Mouse (Mus musculus): ENCODE data around the gene Stmn1. TPM values are rescaled to one million over a fixed set of nuclear protein-coding genes. Genes with fewer than 3 reads are reported as not detected.

The Stmn1 gene
- total and polyA plus RNA-seq, 3 experiments, result 171 to 935 (median 179) TPM

DNA sequence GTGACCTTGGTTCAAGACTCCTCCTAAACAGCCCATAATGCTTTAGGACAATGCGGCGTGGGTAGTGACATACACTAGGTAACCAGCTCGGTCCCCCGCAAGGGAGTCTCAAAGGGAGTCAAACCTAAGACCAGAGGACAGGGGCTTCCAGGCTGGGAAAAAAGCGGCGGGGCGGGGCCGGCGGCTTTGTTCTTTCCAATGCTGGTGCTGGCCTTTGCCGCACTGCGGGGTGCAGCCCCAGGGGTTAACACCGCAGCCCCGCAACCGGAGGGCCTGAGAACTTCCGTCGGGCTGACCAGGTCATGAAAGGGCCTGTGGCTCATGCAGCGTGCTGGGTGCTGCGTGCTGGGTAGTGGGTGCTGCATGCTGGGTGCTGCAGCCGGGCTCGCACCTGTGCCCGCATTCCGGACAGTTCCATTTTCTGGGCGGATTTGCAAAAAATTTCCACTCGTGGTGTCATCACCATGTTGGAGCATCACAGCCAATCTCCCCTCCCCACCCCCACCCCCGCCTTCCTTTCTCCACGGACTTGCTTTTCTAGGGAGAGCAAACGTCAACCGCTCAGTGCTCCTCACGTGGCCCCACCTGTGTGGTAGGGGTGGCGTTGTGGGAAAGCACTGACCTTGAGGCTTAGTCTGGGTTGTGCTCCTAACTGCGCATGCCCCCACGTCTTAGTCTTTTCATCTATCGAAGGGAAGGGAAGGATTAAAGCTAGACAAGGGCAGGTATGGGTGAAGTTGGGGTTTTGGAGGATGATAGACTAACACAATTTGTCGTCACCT lies 14.3 kb upstream of the Stmn1 start:
- DNase-seq (ENCODE audit: low spot score), result no peak
- Histone ChIP-seq H3K27me3 (ENCODE audit: insufficient read depth, low read length) (peaks cover 68% of the 10 kb centered on the region), H3K9me3 (replicated peaks) (no peaks in the 10 kb centered on the region), H3K36me3 (replicated peaks) (no peaks in the 10 kb centered on the region), H3K4me3 (ENCODE audit: low read depth, low read length) (no peak overlapping the region), H3K4me1 (ENCODE audit: insufficient read depth, low read depth, low read length) (peaks cover 8% of the 10 kb centered on the region)
- TF ChIP-seq POLR2AphosphoS5 (IDR thresholded peaks at IDR 0.05; ENCODE audit: insufficient replicate concordance, low read depth, low read length) (no peak), GATA2 (IDR thresholded peaks at IDR 0.05; ENCODE audit: borderline replicate concordance, low read depth, low read length) (no peak), TAL1 (conservative IDR thresholded peaks at IDR 0.05; ENCODE audit: low read depth, low read length) (no peak), GATA1 (IDR thresholded peaks at IDR 0.05; ENCODE audit: borderline replicate concordance, low read length) (no peak), CTCF (IDR thresholded peaks at IDR 0.05; ENCODE audit: low read depth, low read length) (no peak)
- ATAC-seq (ENCODE audit: extremely low read depth, insufficient number of reproducible peaks, low FRiP score, poor library complexity, severe bottlenecking), result no peak

DNA sequence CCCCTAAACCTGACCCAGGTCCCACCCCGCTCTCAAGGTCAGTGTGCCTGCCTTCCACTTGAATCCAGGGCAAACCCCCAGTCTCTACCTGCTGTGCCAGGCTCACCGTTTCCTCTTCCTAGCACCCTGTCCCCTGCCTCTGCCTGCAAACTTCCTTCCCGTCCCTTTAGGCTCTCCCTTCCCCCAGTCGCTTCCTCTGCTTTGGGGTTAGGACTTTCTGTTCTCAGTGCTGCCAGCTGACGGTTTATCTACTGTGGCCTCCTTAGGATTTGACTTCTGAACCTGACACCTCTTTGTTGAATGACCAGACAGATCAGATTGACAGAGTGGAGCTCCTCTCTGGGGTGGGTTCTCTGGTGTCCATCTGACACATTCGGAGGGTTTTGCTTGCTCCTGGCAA lies 12.8 kb upstream of the Stmn1 start:
- DNase-seq (ENCODE audit: low spot score) (no peak), ATAC-seq (ENCODE audit: extremely low read depth, insufficient number of reproducible peaks, low FRiP score, poor library complexity, severe bottlenecking) (no peak)
- TF ChIP-seq CTCF (IDR thresholded peaks at IDR 0.05; ENCODE audit: low read depth, low read length), result no peak
- TF ChIP-seq GATA1 (IDR thresholded peaks at IDR 0.05; ENCODE audit: borderline replicate concordance, low read length), result no peak
- H3K36me3 ChIP-seq (replicated peaks), result no peaks in the 10 kb centered on the region
- H3K9me3 ChIP-seq (replicated peaks), result no peaks in the 10 kb centered on the region
- H3K4me1 ChIP-seq (ENCODE audit: insufficient read depth, low read depth, low read length), result peaks cover 11% of the 10 kb centered on the region
- peaks cover 65% of the 10 kb centered on the region for H3K27me3 ChIP-seq (ENCODE audit: insufficient read depth, low read length)
- H3K4me3 ChIP-seq (ENCODE audit: low read depth, low read length), result no peak overlapping the region

DNA sequence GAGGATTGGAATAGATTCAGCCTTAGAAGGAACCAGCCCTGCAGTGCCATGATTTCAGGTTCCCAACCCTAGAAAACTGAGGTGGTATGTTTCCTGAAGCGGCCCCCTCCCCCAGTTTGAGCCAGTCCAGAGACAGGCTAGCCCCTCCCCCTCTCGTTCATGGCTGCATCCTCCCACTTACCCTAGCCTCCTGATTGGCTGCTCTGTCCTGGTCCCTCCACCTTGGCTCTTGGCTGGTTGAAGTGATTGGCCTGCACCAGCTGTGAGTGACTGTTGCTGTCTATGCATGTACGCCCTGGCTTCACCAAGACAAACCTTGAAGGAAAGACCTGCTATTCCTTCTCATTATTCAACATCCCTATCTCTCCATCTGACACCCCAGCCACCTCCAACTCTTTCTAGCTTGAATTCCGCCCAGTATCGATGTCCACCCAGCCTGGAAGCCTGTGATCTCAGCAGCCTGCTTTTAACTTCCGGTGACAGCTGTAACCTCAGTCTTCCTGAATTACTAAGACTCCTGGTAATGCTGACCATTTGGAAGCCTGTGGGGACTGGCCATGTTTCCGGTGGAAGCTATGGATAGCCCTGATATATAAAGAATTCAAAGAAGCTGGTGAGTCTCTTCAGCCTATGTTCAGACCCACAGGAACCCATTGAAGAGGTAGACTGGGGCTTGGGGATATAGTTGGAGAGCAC lies 10.8 kb upstream of the Stmn1 start:
- TF ChIP-seq TAL1 (conservative IDR thresholded peaks at IDR 0.05; ENCODE audit: low read depth, low read length) (no peak), GATA1 (IDR thresholded peaks at IDR 0.05; ENCODE audit: borderline replicate concordance, low read length) (no peak), POLR2AphosphoS5 (IDR thresholded peaks at IDR 0.05; ENCODE audit: insufficient replicate concordance, low read depth, low read length) (no peak), GATA2 (IDR thresholded peaks at IDR 0.05; ENCODE audit: borderline replicate concordance, low read depth, low read length) (no peak)
- peaks cover 15% of the 10 kb centered on the region for H3K4me1 ChIP-seq (ENCODE audit: insufficient read depth, low read depth, low read length)
- no peak overlapping the region for H3K4me3 ChIP-seq (ENCODE audit: low read depth, low read length)
- H3K36me3 ChIP-seq (replicated peaks), result no peaks in the 10 kb centered on the region
- no peak for ATAC-seq (ENCODE audit: extremely low read depth, insufficient number of reproducible peaks, low FRiP score, poor library complexity, severe bottlenecking)
- H3K27me3 ChIP-seq (ENCODE audit: insufficient read depth, low read length), result peaks cover 75% of the 10 kb centered on the region
- DNase-seq (ENCODE audit: low spot score), result no peak
- H3K9me3 ChIP-seq (replicated peaks), result no peaks in the 10 kb centered on the region

DNA sequence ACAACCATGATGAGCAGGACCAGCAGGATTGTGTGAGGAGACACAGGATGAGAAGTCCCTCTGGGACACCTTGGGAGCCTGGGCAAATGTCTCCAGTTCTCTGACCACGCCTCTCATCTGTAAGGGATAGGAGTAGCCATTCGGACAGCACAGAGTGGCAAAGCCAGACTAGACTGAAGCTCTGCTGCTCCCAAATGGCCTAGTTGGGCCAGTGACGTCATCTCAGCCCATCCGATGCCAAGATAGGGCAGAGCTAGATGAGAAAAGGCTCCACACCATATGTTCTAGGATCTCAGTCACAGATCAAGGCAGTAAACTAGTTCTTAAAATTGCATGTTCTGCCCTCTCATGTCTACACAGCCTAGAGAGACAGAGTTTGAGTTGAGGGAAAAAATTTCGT lies 9.3 kb upstream of the Stmn1 start:
- no peak for ATAC-seq (ENCODE audit: extremely low read depth, insufficient number of reproducible peaks, low FRiP score, poor library complexity, severe bottlenecking)
- Histone ChIP-seq H3K36me3 (replicated peaks) (no peaks in the 10 kb centered on the region), H3K9me3 (replicated peaks) (no peaks in the 10 kb centered on the region), H3K4me3 (ENCODE audit: low read depth, low read length) (no peak overlapping the region), H3K4me1 (ENCODE audit: insufficient read depth, low read depth, low read length) (peaks cover 18% of the 10 kb centered on the region), H3K27me3 (ENCODE audit: insufficient read depth, low read length) (peaks cover 69% of the 10 kb centered on the region)
- no peak for DNase-seq (ENCODE audit: low spot score)
- TF ChIP-seq TAL1 (conservative IDR thresholded peaks at IDR 0.05; ENCODE audit: low read depth, low read length), result no peak
- TF ChIP-seq GATA1 (IDR thresholded peaks at IDR 0.05; ENCODE audit: borderline replicate concordance, low read length), result no peak
- no peak for TF ChIP-seq GATA2 (IDR thresholded peaks at IDR 0.05; ENCODE audit: borderline replicate concordance, low read depth, low read length)
- no peak for TF ChIP-seq POLR2AphosphoS5 (IDR thresholded peaks at IDR 0.05; ENCODE audit: insufficient replicate concordance, low read depth, low read length)
- TF ChIP-seq CTCF (IDR thresholded peaks at IDR 0.05; ENCODE audit: low read depth, low read length), result no peak

DNA sequence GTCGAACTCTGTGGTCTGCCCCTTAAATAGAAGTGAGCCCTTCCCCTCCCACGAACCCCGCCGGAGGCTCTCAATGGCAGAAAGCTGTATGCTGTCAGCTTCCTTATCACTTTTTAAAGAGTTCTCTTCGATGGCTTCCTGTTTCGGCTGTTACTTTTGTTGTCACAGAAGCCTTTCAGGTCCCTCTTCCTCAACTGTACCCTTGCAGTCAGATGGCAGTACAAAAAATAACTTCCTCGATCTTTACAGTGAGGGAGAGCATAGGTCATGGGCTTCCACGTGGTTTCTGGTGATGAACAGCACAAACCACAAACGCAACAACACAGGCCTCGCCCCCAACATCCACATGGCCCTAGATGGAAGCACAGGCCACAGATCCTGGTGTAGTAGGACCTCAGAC lies 7.8 kb upstream of the Stmn1 start:
- H3K4me1 ChIP-seq (ENCODE audit: insufficient read depth, low read depth, low read length), result peaks cover 16% of the 10 kb centered on the region
- DNase-seq (ENCODE audit: low spot score) (no peak), ATAC-seq (ENCODE audit: extremely low read depth, insufficient number of reproducible peaks, low FRiP score, poor library complexity, severe bottlenecking) (no peak)

DNA sequence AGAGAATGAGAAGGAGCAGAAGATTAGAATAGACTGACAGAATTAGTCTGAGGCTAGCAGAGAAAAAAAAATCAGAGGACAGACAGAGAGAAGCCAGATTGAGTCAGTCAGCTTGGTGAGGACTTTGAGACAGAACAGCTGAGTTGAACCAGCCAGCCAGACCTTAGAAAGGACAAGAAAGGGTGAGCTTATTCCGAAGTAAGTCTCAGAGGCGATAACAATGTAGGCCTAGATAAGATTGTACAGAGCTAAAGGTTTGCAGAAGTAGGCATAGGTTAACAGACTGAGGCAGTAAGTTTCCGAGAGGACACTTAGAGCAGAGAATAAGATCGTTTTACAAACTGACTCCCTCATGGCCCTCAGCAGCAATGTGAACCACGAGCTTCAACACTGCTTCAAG lies 6.9 kb upstream of the Stmn1 start:
- Histone ChIP-seq H3K4me1 (ENCODE audit: insufficient read depth, low read depth, low read length) (peaks cover 17% of the 10 kb centered on the region), H3K9me3 (replicated peaks) (no peaks in the 10 kb centered on the region), H3K4me3 (ENCODE audit: low read depth, low read length) (no peak overlapping the region), H3K36me3 (replicated peaks) (no peaks in the 10 kb centered on the region), H3K27me3 (ENCODE audit: insufficient read depth, low read length) (peaks cover 55% of the 10 kb centered on the region)
- TF ChIP-seq CTCF (IDR thresholded peaks at IDR 0.05; ENCODE audit: low read depth, low read length) (no peak), TAL1 (conservative IDR thresholded peaks at IDR 0.05; ENCODE audit: low read depth, low read length) (no peak), POLR2AphosphoS5 (IDR thresholded peaks at IDR 0.05; ENCODE audit: insufficient replicate concordance, low read depth, low read length) (no peak), GATA1 (IDR thresholded peaks at IDR 0.05; ENCODE audit: borderline replicate concordance, low read length) (no peak), GATA2 (IDR thresholded peaks at IDR 0.05; ENCODE audit: borderline replicate concordance, low read depth, low read length) (no peak)
- no peak for DNase-seq (ENCODE audit: low spot score)
- no peak for ATAC-seq (ENCODE audit: extremely low read depth, insufficient number of reproducible peaks, low FRiP score, poor library complexity, severe bottlenecking)

More for the DNA sequence above, 7.8 kb upstream of the Stmn1 start:
- Histone ChIP-seq H3K4me3 (ENCODE audit: low read depth, low read length) (no peak overlapping the region), H3K9me3 (replicated peaks) (no peaks in the 10 kb centered on the region), H3K36me3 (replicated peaks) (no peaks in the 10 kb centered on the region), H3K27me3 (ENCODE audit: insufficient read depth, low read length) (peaks cover 57% of the 10 kb centered on the region)
- TF ChIP-seq GATA1 (IDR thresholded peaks at IDR 0.05; ENCODE audit: borderline replicate concordance, low read length) (no peak), TAL1 (conservative IDR thresholded peaks at IDR 0.05; ENCODE audit: low read depth, low read length) (no peak)
